Mouse (Mus musculus) spleen, adult 2 months (tissue): ENCODE results near the gene Adcyap1r1.

Experiments
- CTCF ChIP-seq: fragments of 200-500 bp; IDR thresholded peaks from 2 replicates; pipeline ENCODE4 v1.5.1; 2011; ENCODE audit warnings: mild to moderate bottlenecking, inconsistent platforms; ENCODE audit not compliant: insufficient read depth, insufficient read length, insufficient replicate concordance; ENCODE audit errors: extremely low read depth
- POLR2A ChIP-seq: fragments of 200-500 bp; IDR thresholded peaks from 2 replicates; pipeline ENCODE4 v1.6.1; 2011; ENCODE audit warnings: low read depth, low read length, inconsistent platforms

- TF ChIP-seq CTCF (no peak), POLR2A (no peak)
Measured at GRCm38 (mm10) chr6:55487726-55488125, 35.9 kb downstream of the Adcyap1r1 start.
